Mouse (Mus musculus): ENCODE data around the gene Eef1akmt2. TPM values are rescaled to one million over a fixed set of nuclear protein-coding genes. Genes with fewer than 3 reads are reported as not detected.

Gene Eef1akmt2
- polyA plus RNA-seq, 1 experiment = 7.8 TPM

DNA sequence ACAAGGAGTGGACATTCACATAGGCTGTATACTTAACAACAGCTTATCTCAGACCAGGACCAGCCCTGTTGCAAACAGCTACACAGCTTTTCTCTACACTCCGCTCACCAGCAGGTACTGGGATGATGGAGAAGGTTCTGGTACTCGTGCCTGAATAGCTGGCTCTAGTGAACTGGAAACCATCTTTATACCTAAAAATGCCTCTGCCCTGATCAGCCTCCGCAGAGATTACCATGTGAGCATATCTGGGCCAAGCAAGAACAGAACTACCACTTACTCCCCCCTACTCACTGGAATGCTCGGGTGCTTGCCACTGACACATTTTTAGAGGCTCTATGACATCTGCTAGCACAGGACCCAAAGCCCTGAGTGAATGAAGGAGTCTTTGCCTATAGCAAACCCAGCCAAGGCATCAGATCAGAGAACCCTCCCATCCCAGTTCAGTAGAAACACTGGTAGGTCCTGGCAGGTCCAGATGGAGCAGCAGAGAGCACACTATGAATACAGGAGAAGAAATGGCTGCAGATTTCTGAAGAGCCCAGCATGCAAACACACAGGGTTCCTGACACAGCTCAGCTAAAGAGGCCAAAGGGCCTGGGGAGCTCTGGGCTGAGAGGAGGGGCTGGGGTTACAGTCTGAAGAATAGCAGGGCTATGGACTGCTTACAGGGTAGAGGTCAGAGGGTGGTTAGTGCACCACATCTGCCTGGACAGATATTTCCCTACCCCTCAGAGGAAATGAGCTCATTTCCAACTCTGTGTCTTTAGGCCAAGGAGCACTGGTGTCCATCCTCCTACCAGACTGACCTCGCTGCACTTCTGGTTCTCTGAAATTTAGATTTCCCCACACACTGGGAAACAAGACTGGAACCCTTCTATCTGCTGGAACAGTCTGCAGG is 53.1 kb downstream of the Eef1akmt2 start:
- WGBS = 73% methylated on average over 5 of the region's 5 CpGs
- DNase-seq = peak; percentile 7
- TF ChIP-seq CTCF (IDR thresholded peaks at IDR 0.05; ENCODE audit: insufficient read depth, low read length) = no peak
- TF ChIP-seq POLR2A (IDR thresholded peaks at IDR 0.05; ENCODE audit: borderline replicate concordance, extremely low read depth, low read depth, low read length) = no peak

DNA sequence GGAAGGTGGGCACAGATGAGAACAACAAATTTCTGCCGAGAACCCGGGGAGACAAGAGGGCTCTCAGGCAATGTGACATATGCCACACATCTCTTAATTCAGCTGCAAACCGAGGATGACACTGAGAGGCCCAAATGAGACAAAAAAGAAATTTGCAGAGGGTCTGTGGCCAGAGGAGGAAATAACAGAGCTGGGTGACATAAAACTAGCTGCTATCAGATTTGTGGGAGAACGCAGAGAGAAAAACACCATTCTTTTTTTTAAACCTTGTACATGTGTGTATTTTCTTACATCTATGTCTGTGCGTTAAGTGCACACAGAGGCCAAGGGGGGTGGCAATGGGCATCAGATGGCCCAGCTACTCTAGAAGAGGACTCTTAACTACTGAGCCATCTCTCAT is 57.3 kb downstream of the Eef1akmt2 start:
- peaks cover 34% of the 10 kb centered on the region for H3K4me1 ChIP-seq (ENCODE audit: control insufficient read depth, insufficient read depth, low read length)
- TF ChIP-seq CTCF (IDR thresholded peaks at IDR 0.05; ENCODE audit: insufficient read depth, low read length) = no peak
- no peak for TF ChIP-seq POLR2A (IDR thresholded peaks at IDR 0.05; ENCODE audit: borderline replicate concordance, extremely low read depth, low read depth, low read length)
- no peak for DNase-seq
- 79% methylated on average over 5 of the region's 5 CpGs for WGBS
- H3K4me3 ChIP-seq (replicated peaks; ENCODE audit: extremely low read depth, low read depth, low read length) = no peak overlapping the region

More for the DNA sequence above, 53.1 kb downstream of the Eef1akmt2 start:
- Histone ChIP-seq H3K4me3 (replicated peaks; ENCODE audit: extremely low read depth, low read depth, low read length) (no peak overlapping the region), H3K4me1 (ENCODE audit: control insufficient read depth, insufficient read depth, low read length) (peaks cover 50% of the 10 kb centered on the region)

DNA sequence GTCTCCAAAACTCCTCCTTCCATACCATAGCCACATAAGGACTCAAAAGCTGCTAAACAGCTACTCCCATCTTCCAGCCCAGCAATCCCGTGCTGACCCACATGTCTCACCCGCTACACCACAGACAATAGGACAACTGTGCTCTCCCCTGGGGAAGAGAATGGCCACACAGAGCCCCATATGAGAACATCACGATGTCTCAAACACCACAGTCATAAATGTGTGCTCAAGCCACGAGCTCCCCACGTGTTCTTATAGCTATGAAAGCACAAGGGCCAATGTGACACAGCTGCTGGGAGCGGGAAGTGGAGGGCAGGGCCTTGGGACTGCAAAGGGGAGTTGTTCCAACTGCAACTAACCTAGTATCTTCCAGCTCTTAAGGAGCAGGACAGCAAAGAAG is 59.0 kb downstream of the Eef1akmt2 start:
- TF ChIP-seq CTCF (IDR thresholded peaks at IDR 0.05; ENCODE audit: insufficient read depth, low read length) (no peak), POLR2A (IDR thresholded peaks at IDR 0.05; ENCODE audit: borderline replicate concordance, extremely low read depth, low read depth, low read length) (no peak)
- no peak for DNase-seq
- Histone ChIP-seq H3K4me1 (ENCODE audit: control insufficient read depth, insufficient read depth, low read length) (peaks cover 18% of the 10 kb centered on the region), H3K4me3 (replicated peaks; ENCODE audit: extremely low read depth, low read depth, low read length) (no peak overlapping the region)
- 41% methylated on average over 6 of the region's 6 CpGs for WGBS

DNA sequence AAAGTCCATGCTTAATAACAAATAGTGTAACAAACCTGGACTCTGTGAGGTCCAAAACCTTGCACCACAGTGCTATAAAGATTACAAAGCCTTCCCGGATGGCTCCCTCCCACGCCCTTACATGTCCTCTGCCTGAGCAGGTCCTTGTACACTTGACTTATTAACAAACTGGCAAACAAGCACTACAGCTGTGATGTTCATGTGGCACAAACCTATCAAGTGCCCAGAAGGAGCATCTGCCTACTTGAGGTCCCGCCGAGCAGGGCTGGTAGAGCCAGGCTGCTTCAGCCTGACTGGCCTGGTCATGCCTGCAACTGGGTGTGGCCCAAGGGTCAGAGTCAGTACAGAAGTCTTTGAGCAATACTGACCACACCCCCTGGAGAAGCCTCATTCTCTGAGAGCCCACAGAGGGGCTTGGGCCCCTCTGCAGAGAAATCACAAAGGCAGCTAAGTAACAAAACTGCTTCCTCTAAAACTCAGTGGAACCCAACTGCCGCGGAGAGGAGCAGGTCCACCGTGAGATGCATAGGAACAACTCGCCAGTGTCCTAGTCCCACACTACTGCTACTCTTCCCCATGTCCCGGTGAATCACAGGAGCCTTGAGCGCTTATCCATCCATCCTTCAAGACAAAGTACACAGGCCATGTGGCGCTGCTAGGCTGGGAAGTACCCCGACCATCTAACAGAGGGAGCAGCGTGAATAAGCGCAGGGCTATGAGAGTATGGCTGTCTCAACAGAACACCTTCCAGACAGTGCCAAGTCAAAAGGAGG is 61.8 kb downstream of the Eef1akmt2 start:
- Histone ChIP-seq H3K4me3 (replicated peaks; ENCODE audit: extremely low read depth, low read depth, low read length) (no peak overlapping the region), H3K4me1 (ENCODE audit: control insufficient read depth, insufficient read depth, low read length) (peaks cover 41% of the 10 kb centered on the region)
- TF ChIP-seq CTCF (IDR thresholded peaks at IDR 0.05; ENCODE audit: insufficient read depth, low read length) (no peak), POLR2A (IDR thresholded peaks at IDR 0.05; ENCODE audit: borderline replicate concordance, extremely low read depth, low read depth, low read length) (no peak)
- WGBS = 73% methylated on average over 14 of the region's 14 CpGs
- no peak for DNase-seq

DNA sequence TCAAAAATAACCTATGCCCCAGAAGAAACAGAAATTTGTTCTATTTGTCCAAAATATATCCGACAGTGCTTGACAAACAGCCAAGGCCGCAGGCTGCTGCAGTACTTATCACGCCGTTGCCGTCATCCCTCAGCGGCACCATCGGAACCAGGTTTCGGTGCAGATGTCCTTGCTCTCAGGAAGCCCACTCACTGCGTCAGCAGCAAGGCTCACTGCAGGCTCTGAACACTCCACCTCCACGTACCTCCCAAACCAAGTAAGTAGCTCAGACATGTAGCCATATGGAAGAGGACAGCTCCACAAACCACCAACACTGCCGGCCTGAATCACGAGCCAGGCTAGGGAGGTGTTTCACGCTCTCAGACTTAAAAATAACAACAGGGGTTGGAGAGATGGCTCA is 63.6 kb downstream of the Eef1akmt2 start:
- TF ChIP-seq CTCF (IDR thresholded peaks at IDR 0.05; ENCODE audit: insufficient read depth, low read length) (no peak), POLR2A (IDR thresholded peaks at IDR 0.05; ENCODE audit: borderline replicate concordance, extremely low read depth, low read depth, low read length) (no peak)
- Histone ChIP-seq H3K4me3 (replicated peaks; ENCODE audit: extremely low read depth, low read depth, low read length) (no peak overlapping the region), H3K4me1 (ENCODE audit: control insufficient read depth, insufficient read depth, low read length) (peaks cover 50% of the 10 kb centered on the region)
- WGBS = 84% methylated on average over 13 of the region's 13 CpGs
- no peak for DNase-seq

DNA sequence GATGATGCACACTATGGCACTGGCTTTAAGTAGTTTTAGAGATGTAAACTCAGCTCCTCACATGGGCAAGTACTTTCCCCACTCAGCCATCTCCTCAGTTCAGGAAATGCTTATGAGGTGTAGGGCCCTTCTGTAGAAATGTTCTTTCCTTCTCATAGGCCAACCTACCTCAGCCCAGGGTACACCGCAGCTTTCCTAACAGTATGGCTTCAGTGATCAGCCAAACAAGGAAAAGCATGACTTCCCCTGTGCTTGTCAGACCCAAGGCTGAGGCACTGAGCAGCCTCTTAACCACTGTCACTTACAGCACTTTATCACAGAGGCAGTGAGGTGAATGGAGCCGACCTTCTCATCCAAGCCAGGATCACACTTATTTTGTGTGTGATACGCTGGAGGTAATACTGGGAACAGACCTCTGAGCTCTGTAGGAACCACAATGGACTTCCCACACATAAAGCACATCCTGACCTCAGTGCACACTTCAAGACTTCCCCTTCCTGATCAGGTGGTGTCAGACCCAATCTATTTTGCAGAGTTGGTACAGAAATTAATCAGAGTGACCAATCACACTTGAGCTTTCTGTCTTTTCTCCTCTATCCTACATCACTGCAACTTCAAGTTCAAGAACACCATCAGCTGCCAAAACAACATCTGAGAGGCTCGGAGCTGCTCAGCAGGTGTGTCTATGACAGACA is 64.8 kb downstream of the Eef1akmt2 start:
- TF ChIP-seq CTCF (IDR thresholded peaks at IDR 0.05; ENCODE audit: insufficient read depth, low read length) = no peak
- no peak for TF ChIP-seq POLR2A (IDR thresholded peaks at IDR 0.05; ENCODE audit: borderline replicate concordance, extremely low read depth, low read depth, low read length)
- H3K4me1 ChIP-seq (ENCODE audit: control insufficient read depth, insufficient read depth, low read length) = peaks cover 42% of the 10 kb centered on the region
- WGBS = 57% methylated on average over 4 of the region's 4 CpGs
- DNase-seq = no peak
- no peak overlapping the region for H3K4me3 ChIP-seq (replicated peaks; ENCODE audit: extremely low read depth, low read depth, low read length)

DNA sequence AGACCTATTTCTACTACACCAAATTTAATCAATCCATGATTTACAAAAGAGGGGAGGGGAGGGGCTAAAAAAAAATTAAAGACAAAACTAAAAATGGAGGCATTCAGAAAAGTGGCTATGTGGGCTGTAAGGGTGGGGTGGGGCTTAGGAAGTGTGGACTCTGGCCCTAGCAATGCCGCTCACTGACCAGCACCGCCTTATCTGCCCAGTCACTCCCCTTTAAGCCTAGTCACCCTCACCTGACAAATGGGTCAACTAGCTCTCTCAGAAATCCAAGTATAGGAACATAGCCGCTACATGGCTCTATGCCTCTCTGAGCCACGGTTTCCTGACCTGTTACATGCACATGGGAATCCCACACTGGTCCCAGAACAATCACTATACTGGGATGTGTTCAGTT is 65.5 kb downstream of the Eef1akmt2 start:
- TF ChIP-seq CTCF (IDR thresholded peaks at IDR 0.05; ENCODE audit: insufficient read depth, low read length) (no peak), POLR2A (IDR thresholded peaks at IDR 0.05; ENCODE audit: borderline replicate concordance, extremely low read depth, low read depth, low read length) (no peak)
- no peak for DNase-seq
- H3K4me1 ChIP-seq (ENCODE audit: control insufficient read depth, insufficient read depth, low read length) = peaks cover 41% of the 10 kb centered on the region
- WGBS = 61% methylated on average over 4 of the region's 4 CpGs
- no peak overlapping the region for H3K4me3 ChIP-seq (replicated peaks; ENCODE audit: extremely low read depth, low read depth, low read length)

DNA sequence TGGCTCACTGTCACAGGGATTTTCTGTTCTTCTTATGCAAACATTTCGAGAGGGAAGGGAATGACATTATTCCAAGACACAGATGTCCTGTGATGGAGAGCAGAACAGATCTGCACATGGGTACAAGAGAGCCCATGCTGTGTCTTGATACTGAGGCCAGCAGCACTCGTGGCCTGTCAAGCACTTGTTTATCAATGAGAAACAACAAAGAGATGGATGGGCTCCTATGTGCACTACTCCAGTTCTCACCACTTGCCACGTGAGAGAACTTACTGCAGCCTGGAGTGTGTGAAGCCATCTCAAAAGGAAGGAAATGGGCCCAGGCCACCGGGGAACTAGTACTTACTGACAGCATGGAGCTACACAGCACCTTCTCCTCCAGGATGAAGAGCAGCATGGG is 66.0 kb downstream of the Eef1akmt2 start:
- Histone ChIP-seq H3K4me1 (ENCODE audit: control insufficient read depth, insufficient read depth, low read length) (peaks cover 44% of the 10 kb centered on the region), H3K4me3 (replicated peaks; ENCODE audit: extremely low read depth, low read depth, low read length) (no peak overlapping the region)
- 21% methylated on average over 4 of the region's 4 CpGs for WGBS
- no peak for DNase-seq
- TF ChIP-seq POLR2A (IDR thresholded peaks at IDR 0.05; ENCODE audit: borderline replicate concordance, extremely low read depth, low read depth, low read length) (no peak), CTCF (IDR thresholded peaks at IDR 0.05; ENCODE audit: insufficient read depth, low read length) (no peak)

DNA sequence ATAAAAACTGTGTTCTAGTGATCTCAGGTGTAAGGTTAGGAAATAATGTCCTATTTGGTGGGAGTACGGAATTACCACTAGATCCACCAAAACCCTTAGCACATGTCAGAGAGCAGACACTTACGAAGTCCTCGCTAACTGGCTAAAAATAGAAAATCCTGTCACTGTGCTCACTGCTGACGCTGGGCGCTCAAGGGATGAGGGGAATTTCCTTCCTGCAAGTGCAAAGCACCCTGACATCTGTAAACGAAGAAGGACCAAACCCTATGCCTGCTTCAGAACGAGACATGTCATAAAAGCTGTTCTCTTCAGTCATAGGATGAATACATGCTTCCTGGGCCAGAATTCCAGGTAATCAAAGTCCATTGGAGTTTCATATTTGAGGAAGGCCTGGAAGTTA is 66.5 kb downstream of the Eef1akmt2 start:
- DNase-seq = no peak
- Histone ChIP-seq H3K4me3 (replicated peaks; ENCODE audit: extremely low read depth, low read depth, low read length) (no peak overlapping the region), H3K4me1 (ENCODE audit: control insufficient read depth, insufficient read depth, low read length) (peaks cover 47% of the 10 kb centered on the region)
- 22% methylated on average over 7 of the region's 7 CpGs for WGBS
- no peak for TF ChIP-seq POLR2A (IDR thresholded peaks at IDR 0.05; ENCODE audit: borderline replicate concordance, extremely low read depth, low read depth, low read length)
- TF ChIP-seq CTCF (IDR thresholded peaks at IDR 0.05; ENCODE audit: insufficient read depth, low read length) = no peak
